Mouse (Mus musculus) neural tube, embryonic 12.5 days (tissue): ENCODE measurements around the gene Olfr301. TPM values are rescaled to one million over a fixed set of nuclear protein-coding genes. Genes with fewer than 3 reads are reported as not detected.

Source experiments
- ATAC-seq: fragments of 200-750 bp; cut with Nextera tagmentation; 2 replicates; pipeline ENCODE4 v1.8.0; 2017; ENCODE audit warnings: low read depth, mild to moderate bottlenecking, moderate TSS enrichment, moderate library complexity; ENCODE audit not compliant: low FRiP score
- H3K27ac ChIP-seq: fragments of 300-500 bp; sonication (generic); 2 replicates; pipeline ENCODE4 v1.5.1; 2016
- H3K27me3 ChIP-seq: fragments of 300-500 bp; sonication (generic); replicated peaks from 2 replicates; pipeline ENCODE4 v1.6.1; 2016; ENCODE audit warnings: mild to moderate bottlenecking
- H3K36me3 ChIP-seq: fragments of 300-500 bp; sonication (generic); 2 replicates; pipeline ENCODE4 v1.6.1; 2016; ENCODE audit warnings: mild to moderate bottlenecking
- H3K4me1 ChIP-seq: fragments of 300-500 bp; sonication (generic); 2 replicates; pipeline ENCODE4 v1.6.1; 2016
- H3K4me2 ChIP-seq: fragments of 300-500 bp; sonication (generic); replicated peaks from 2 replicates; pipeline ENCODE4 v1.6.1; 2016; ENCODE audit warnings: mild to moderate bottlenecking
- H3K4me3 ChIP-seq: fragments of 300-500 bp; sonication (generic); 2 replicates; pipeline ENCODE4 v1.5.1; 2016
- H3K9ac ChIP-seq: fragments of 300-500 bp; sonication (generic); 2 replicates; pipeline ENCODE4 v1.6.1; 2016; ENCODE audit warnings: mild to moderate bottlenecking
- H3K9me3 ChIP-seq: fragments of 300-500 bp; sonication (generic); 2 replicates; pipeline ENCODE4 v1.6.1; 2016; ENCODE audit warnings: mild to moderate bottlenecking
- WGBS: fragments of 180-500 bp; shearing (Covaris S2); methylation state at CpG from one replicate; pipeline ENCODE4 v1.1.7; 2016; 5-methylcytosine and 5-hydroxymethylcytosine counted together
- polyA plus RNA-seq: library from polyadenylated mRNA; unstranded; fragments of >200 nt; fragmentation: Nextera tagmentation; extraction: Ambion mirVana; gene quantifications from 2 replicates; pipeline ENCODE4 v1.2.1, GENCODE M21; 2016

The Olfr301 gene
- polyA plus RNA-seq, result not detected in 2 replicates

GRCm38 (mm10) chr7:86403546-86403945 is at the start of gene Olfr301:
TSS of gene Olfr301 (plus strand) at chr7:86403846.
- no peak for ATAC-seq
- WGBS, result 89% methylated on average over 2 of the region's 2 CpGs

GRCm38 (mm10) chr7:86366828-86367227 is 36.8 kb upstream of the Olfr301 start, which contains the start of gene Olfr305:
TSS of gene Olfr305 (minus strand) at chr7:86366928.
- H3K27me3 ChIP-seq, result no peaks in the 10 kb centered on the region
- no peak within 1 kb of the TSS for H3K27ac ChIP-seq
- H3K36me3 ChIP-seq, result no peaks in the 10 kb centered on the region
- 86% methylated on average over 1 of the region's 1 CpGs for WGBS
- no peaks in the 10 kb centered on the region for H3K9me3 ChIP-seq
- no peak for ATAC-seq
- no peak within 1 kb of the TSS for H3K4me2 ChIP-seq
- no peaks in the 10 kb centered on the region for H3K4me1 ChIP-seq
- no peak within 1 kb of the TSS for H3K9ac ChIP-seq
- H3K4me3 ChIP-seq, result no peak within 1 kb of the TSS

More at GRCm38 (mm10) chr7:86403546-86403945, at the start of gene Olfr301:
- H3K27me3 ChIP-seq, result no peaks in the 10 kb centered on the region
- no peak within 1 kb of the TSS for H3K4me2 ChIP-seq
- H3K4me3 ChIP-seq, result no peak within 1 kb of the TSS
- H3K27ac ChIP-seq, result no peak within 1 kb of the TSS
- H3K9ac ChIP-seq, result no peak within 1 kb of the TSS
- no peaks in the 10 kb centered on the region for H3K4me1 ChIP-seq
- H3K9me3 ChIP-seq, result no peaks in the 10 kb centered on the region
- no peaks in the 10 kb centered on the region for H3K36me3 ChIP-seq

DNA sequence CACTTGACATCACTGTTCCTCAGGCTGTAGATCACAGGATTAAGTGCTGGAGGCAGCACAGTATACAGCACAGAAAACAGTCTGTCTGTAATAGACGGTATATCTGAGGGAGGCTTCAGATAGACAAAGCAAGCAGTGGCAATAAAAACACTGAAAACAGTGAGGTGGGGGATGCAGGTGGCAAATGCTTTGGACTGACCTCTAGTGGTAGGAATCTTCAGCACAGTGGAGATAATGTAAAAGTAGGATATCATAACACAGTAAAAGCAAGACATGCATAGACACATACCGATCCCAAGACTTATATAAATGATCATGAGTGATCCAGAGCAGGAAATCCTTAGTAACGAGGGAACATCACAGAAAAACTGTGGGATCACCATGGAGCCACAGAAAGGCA is 17.9 kb upstream of the Olfr301 start:
- ATAC-seq, result no peak
- Histone ChIP-seq H3K9ac (no peak overlapping the region), H3K36me3 (no peaks in the 10 kb centered on the region), H3K4me1 (no peaks in the 10 kb centered on the region), H3K27ac (no peak overlapping the region), H3K9me3 (no peaks in the 10 kb centered on the region), H3K4me2 (no peak overlapping the region), H3K4me3 (no peak overlapping the region), H3K27me3 (no peaks in the 10 kb centered on the region)
- WGBS, result 59% methylated on average over 3 of the region's 3 CpGs

DNA sequence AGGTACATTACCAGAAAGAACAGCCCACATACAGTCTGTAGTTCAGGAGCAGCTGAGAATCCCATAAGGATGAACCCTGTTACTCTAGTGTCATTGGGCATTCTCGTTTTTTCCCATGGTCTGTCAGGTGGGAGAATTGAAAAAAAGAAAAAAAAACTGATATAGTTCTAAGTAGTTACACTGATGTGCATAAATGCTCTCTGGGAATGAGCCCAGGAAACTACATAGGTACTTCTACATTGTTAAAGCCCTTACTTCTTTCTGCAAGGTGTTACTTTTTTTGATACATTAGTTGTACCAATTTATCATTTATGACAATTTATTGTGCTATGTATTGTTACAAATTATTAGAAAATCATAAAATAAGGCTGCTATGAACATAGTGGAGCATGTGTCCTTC is 17.1 kb upstream of the Olfr301 start, which contains the start of gene Olfr304:
Gene Olfr304, minus strand, starts transcription at position 101 of the 400 bp plus-strand sequence.
- Histone ChIP-seq H3K27ac (no peak within 1 kb of the TSS), H3K4me3 (no peak within 1 kb of the TSS), H3K27me3 (no peaks in the 10 kb centered on the region), H3K9ac (no peak within 1 kb of the TSS), H3K9me3 (no peaks in the 10 kb centered on the region), H3K4me2 (no peak within 1 kb of the TSS), H3K4me1 (no peaks in the 10 kb centered on the region), H3K36me3 (no peaks in the 10 kb centered on the region)
- WGBS, result 77% methylated on average over 1 of the region's 1 CpGs
- ATAC-seq, result no peak

GRCm38 (mm10) chr7:86397689-86398088 is 6.0 kb upstream of the Olfr301 start, which contains the start of gene Olfr303:
TSS of gene Olfr303 (minus strand) at chr7:86397789.
- Histone ChIP-seq H3K27me3 (no peaks in the 10 kb centered on the region), H3K9me3 (no peaks in the 10 kb centered on the region), H3K27ac (no peak within 1 kb of the TSS), H3K36me3 (no peaks in the 10 kb centered on the region), H3K4me1 (no peaks in the 10 kb centered on the region), H3K4me2 (no peak within 1 kb of the TSS), H3K4me3 (no peak within 1 kb of the TSS), H3K9ac (no peak within 1 kb of the TSS)
- no peak for ATAC-seq

DNA sequence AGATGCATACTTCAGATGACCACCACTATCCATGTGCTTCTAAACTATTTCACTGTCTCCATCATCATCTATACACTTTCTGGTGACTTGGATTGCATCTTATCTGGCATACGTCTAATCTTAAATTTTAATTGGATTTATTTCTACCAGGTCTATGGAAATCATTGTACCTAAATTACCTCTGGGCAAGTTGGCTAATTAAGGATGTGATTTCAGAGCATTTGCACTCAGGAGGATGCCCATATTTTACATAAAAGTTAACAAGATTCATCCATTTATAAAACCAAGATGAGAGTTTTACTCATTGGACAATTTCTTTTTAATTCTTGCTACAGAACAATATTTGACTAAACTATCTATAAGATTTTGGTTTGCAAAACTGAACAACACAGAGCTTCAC is 56.0 kb downstream of the Olfr301 start, which contains the start of gene Olfr299:
Gene Olfr299, plus strand, starts transcription at position 301 of the 400 bp plus-strand sequence.
- Histone ChIP-seq H3K9ac (no peak within 1 kb of the TSS), H3K27ac (no peak within 1 kb of the TSS), H3K4me2 (no peak within 1 kb of the TSS), H3K36me3 (no peaks in the 10 kb centered on the region), H3K4me3 (no peak within 1 kb of the TSS), H3K27me3 (no peaks in the 10 kb centered on the region), H3K9me3 (no peaks in the 10 kb centered on the region), H3K4me1 (no peaks in the 10 kb centered on the region)
- WGBS, result 97% methylated on average over 1 of the region's 1 CpGs
- no peak for ATAC-seq

Other genes with a start within 250 kb of the Olfr301 start
- gene Vmn2r75, start 232.1 kb upstream of the Olfr301 start, polyA plus RNA-seq, result not detected in 2 replicates
- not detected in 2 replicates for gene Vmn2r76, start 157.5 kb upstream of the Olfr301 start, polyA plus RNA-seq
- gene Olfr310, start 126.7 kb upstream of the Olfr301 start, polyA plus RNA-seq, result not detected in 2 replicates
- gene Olfr309, start 90.1 kb upstream of the Olfr301 start, polyA plus RNA-seq, result not detected in 2 replicates
- gene Olfr308, start 78.2 kb upstream of the Olfr301 start, polyA plus RNA-seq, result not detected in 2 replicates
- not detected in 2 replicates for gene Olfr307, start 66.3 kb upstream of the Olfr301 start, polyA plus RNA-seq
- gene Olfr305, start 36.9 kb upstream of the Olfr301 start, polyA plus RNA-seq, result not detected in 2 replicates
- not detected in 2 replicates for gene Olfr304, start 17.2 kb upstream of the Olfr301 start, polyA plus RNA-seq
- gene Olfr303, start 6.1 kb upstream of the Olfr301 start, polyA plus RNA-seq, result not detected in 2 replicates
- not detected in 2 replicates for gene Olfr299, start 56.1 kb downstream of the Olfr301 start, polyA plus RNA-seq
- gene Olfr298, start 88.6 kb downstream of the Olfr301 start, polyA plus RNA-seq, result not detected in 2 replicates
- gene Olfr297, start 116.1 kb downstream of the Olfr301 start, polyA plus RNA-seq, result not detected in 2 replicates
- not detected in 2 replicates for gene Olfr295, start 180.0 kb downstream of the Olfr301 start, polyA plus RNA-seq
- not detected in 2 replicates for gene Olfr294, start 212.8 kb downstream of the Olfr301 start, polyA plus RNA-seq
- not detected in 2 replicates for gene Olfr293, start 245.2 kb downstream of the Olfr301 start, polyA plus RNA-seq